ENCODE assay signal across 17 mouse cellular contexts in the genomic region with DNA sequence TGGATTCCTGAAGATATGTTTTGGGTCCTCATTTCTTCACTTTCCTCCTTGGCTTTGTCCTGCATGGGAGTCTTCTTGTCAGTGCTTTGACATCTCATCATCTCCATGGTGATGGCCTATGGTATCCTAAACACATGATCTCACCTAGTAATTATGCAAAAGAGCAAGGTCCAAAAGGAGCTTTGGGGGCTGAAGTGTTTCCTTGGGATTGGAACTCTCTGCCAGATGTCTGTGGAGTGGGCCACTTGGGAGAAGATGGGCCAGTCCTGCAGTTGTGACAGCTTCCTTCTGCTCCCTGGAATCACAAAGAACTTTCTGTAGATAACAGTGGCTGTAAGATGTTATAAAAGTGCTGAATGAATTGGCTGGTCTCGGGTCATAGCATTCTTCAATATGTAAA.
"Had no signal": no experiment of that assay in that cellular context is flagged by ENCODE, and none has a peak within 500 bp of the region (broad histone marks: within the 10 kb centered on the region; RNA-seq: fewer than 3 reads in every experiment).

No protein-coding gene starts in this region.

- H3K9ac ChIP-seq: liver, embryonic 13.5 days; midbrain, embryonic 13.5 days; neural tube, embryonic 13.5 days; stomach, embryonic 15.5 days had no signal

- H3K4me2 ChIP-seq: liver, embryonic 13.5 days; midbrain, embryonic 13.5 days; neural tube, embryonic 13.5 days; stomach, embryonic 15.5 days had no signal

- H3K4me3 ChIP-seq: liver, embryonic 13.5 days; megakaryocyte, embryonic 14.5 days; midbrain, embryonic 10.5 days; midbrain, embryonic 13.5 days; myocyte; neural tube, embryonic 13.5 days; stomach, embryonic 15.5 days had no signal

- H3K27ac ChIP-seq: liver, embryonic 13.5 days; midbrain, embryonic 10.5 days; midbrain, embryonic 13.5 days; neural tube, embryonic 13.5 days; stomach, embryonic 15.5 days had no signal

- ATAC-seq: midbrain, embryonic 13.5 days; midbrain, embryonic 16.5 days had no signal

- H3K4me1 ChIP-seq: liver, embryonic 13.5 days; megakaryocyte, embryonic 14.5 days; midbrain, embryonic 10.5 days; midbrain, embryonic 13.5 days; neural tube, embryonic 13.5 days; stomach, embryonic 15.5 days had no signal

- DNase-seq: kidney, adult 9 months; kidney, postnatal 14 days; kidney, postnatal 4 days; layer of hippocampus, adult 9-11 months; liver, embryonic 13.5 days; lung, adult 2 months; retina, postnatal 1 day; right cerebral cortex, postnatal 25 days; spleen, adult 18-20 months; thymus, postnatal 25 days had no signal

- H3K27me3 ChIP-seq: liver, embryonic 13.5 days; megakaryocyte, embryonic 14.5 days; midbrain, embryonic 13.5 days; neural tube, embryonic 13.5 days; stomach, embryonic 15.5 days had no signal

- H3K36me3 ChIP-seq: liver, embryonic 13.5 days; midbrain, embryonic 10.5 days; midbrain, embryonic 13.5 days; neural tube, embryonic 13.5 days; stomach, embryonic 15.5 days had no signal

- H3K9me3 ChIP-seq: liver, embryonic 13.5 days; midbrain, embryonic 10.5 days; midbrain, embryonic 13.5 days; neural tube, embryonic 13.5 days; stomach, embryonic 15.5 days had no signal
